Mouse (Mus musculus) CH12.LX (cell line): Measurements from ENCODE around the gene Rgl1. TPM values are rescaled to one million over a fixed set of nuclear protein-coding genes. Genes with fewer than 3 reads are reported as not detected.

Experiments
- DNase-seq: peaks from one replicate; pipeline ENCODE4 v3.0.0-alpha.2; 2013; ENCODE audit errors: extremely low read depth
- H3K27ac ChIP-seq: 2 replicates; pipeline ENCODE4 v1.5.1; 2012; ENCODE audit warnings: low read depth, mild to moderate bottlenecking, control low read depth, moderate library complexity; ENCODE audit not compliant: insufficient read depth
- H3K27me3 ChIP-seq: replicated peaks from 2 replicates; pipeline ENCODE3; 2012; ENCODE audit warnings: inconsistent platforms
- H3K36me3 ChIP-seq, 2 experiments: replicated peaks in 1 of 2; 2 replicates each; pipeline versions ENCODE3 to v1.6.1; 2012; ENCODE audit warnings: inconsistent platforms in 1 of 2, low read length in 1 of 2, mild to moderate bottlenecking in 1 of 2, mixed read lengths in 1 of 2, moderate library complexity in 1 of 2; ENCODE audit not compliant: control insufficient read depth in 1 of 2, insufficient read depth in 1 of 2
- H3K4me1 ChIP-seq, 2 experiments: 2 replicates each; pipeline ENCODE4 v1.6.1; 2012; ENCODE audit warnings: inconsistent platforms in 1 of 2, moderate library complexity in 1 of 2; ENCODE audit not compliant: insufficient read depth in 2 of 2, control insufficient read depth in 1 of 2
- H3K4me2 ChIP-seq: 2 replicates; pipeline ENCODE4 v1.6.1; 2012; ENCODE audit warnings: low read depth, mild to moderate bottlenecking, control low read depth; ENCODE audit not compliant: poor library complexity, insufficient read depth, severe bottlenecking
- H3K4me3 ChIP-seq, 3 experiments: fragments of 150-350 bp in 1 of 3; sonication (generic) in 1 of 3; replicated peaks in 1 of 3; 2 replicates each; pipeline versions ENCODE3 to v1.5.1; 2011 to 2012; ENCODE audit warnings: low read depth in 2 of 3, low read length in 2 of 3, mild to moderate bottlenecking in 2 of 3, moderate library complexity in 2 of 3, control low read depth in 1 of 3, improper control_type of control experiment in 1 of 3, inconsistent platforms in 1 of 3, mixed read lengths in 1 of 3; ENCODE audit not compliant: poor library complexity in 1 of 3
- H3K79me2 ChIP-seq: replicated peaks from 2 replicates; pipeline ENCODE4 v1.6.1; 2012; ENCODE audit warnings: mild to moderate bottlenecking, moderate library complexity; ENCODE audit not compliant: control insufficient read depth, poor library complexity, insufficient read depth, severe bottlenecking; ENCODE audit errors: extremely low read depth
- H3K9ac ChIP-seq: 2 replicates; pipeline ENCODE4 v1.6.1; 2012; ENCODE audit warnings: low read depth, mild to moderate bottlenecking, control low read depth, moderate library complexity; ENCODE audit not compliant: insufficient read depth
- H3K9me3 ChIP-seq: replicated peaks from 2 replicates; pipeline ENCODE3; 2012; ENCODE audit warnings: low read length, inconsistent platforms, mixed read lengths
- BHLHE40 ChIP-seq: IDR thresholded peaks from 2 replicates; pipeline ENCODE4 v1.6.1; 2011; ENCODE audit warnings: mild to moderate bottlenecking, low read depth, low read length, improper control_type of control experiment
- CTCF ChIP-seq, 2 experiments: IDR thresholded peaks in 1 of 2; conservative IDR thresholded peaks in 1 of 2; 2 replicates each; pipeline ENCODE4 v1.5.1; 2011 to 2012; ENCODE audit warnings: low read depth in 2 of 2, low read length in 2 of 2, improper control_type of control experiment in 1 of 2, inconsistent platforms in 1 of 2, mild to moderate bottlenecking in 1 of 2, moderate library complexity in 1 of 2
- E2F4 ChIP-seq: IDR thresholded peaks from 2 replicates; pipeline ENCODE4 v1.6.1; 2011; ENCODE audit warnings: low read depth, low read length, improper control_type of control experiment; ENCODE audit not compliant: insufficient replicate concordance
- ELF1 ChIP-seq: IDR thresholded peaks from 2 replicates; pipeline ENCODE4 v1.6.1; 2014; ENCODE audit warnings: low read depth, mild to moderate bottlenecking, inconsistent platforms, low read length, improper control_type of control experiment
- HCFC1 ChIP-seq: IDR thresholded peaks from 2 replicates; pipeline ENCODE4 v1.6.1; 2012; ENCODE audit warnings: low read depth, mild to moderate bottlenecking, inconsistent platforms, low read length, improper control_type of control experiment
- IRF4 ChIP-seq: IDR thresholded peaks from 2 replicates; pipeline ENCODE4 v1.6.1; 2014; ENCODE audit warnings: low read depth, mild to moderate bottlenecking, inconsistent platforms, low read length, improper control_type of control experiment
- JUND ChIP-seq: conservative IDR thresholded peaks from 2 replicates; pipeline ENCODE4 v1.6.1; 2011; ENCODE audit warnings: low read depth, low read length, improper control_type of control experiment
- MAFK ChIP-seq: IDR thresholded peaks from 2 replicates; pipeline ENCODE4 v1.6.1; 2011; ENCODE audit warnings: low read length, improper control_type of control experiment; ENCODE audit not compliant: insufficient replicate concordance
- MEF2A ChIP-seq: IDR thresholded peaks from 2 replicates; pipeline ENCODE4 v1.6.1; 2014; ENCODE audit warnings: low read depth, mild to moderate bottlenecking, inconsistent platforms, low read length, improper control_type of control experiment, borderline replicate concordance
- POLR2A ChIP-seq: IDR thresholded peaks from 2 replicates; pipeline ENCODE4 v1.6.1; 2011; ENCODE audit warnings: low read depth, mild to moderate bottlenecking, improper control_type of control experiment, low read length
- RAD21 ChIP-seq: IDR thresholded peaks from 2 replicates; pipeline ENCODE4 v1.6.1; 2011; ENCODE audit warnings: low read depth, mild to moderate bottlenecking, low read length, improper control_type of control experiment, moderate library complexity
- TCF12 ChIP-seq: IDR thresholded peaks from 2 replicates; pipeline ENCODE4 v1.6.1; 2014; ENCODE audit warnings: low read depth, mild to moderate bottlenecking, inconsistent platforms, low read length, improper control_type of control experiment
- UBTF ChIP-seq: IDR thresholded peaks from 2 replicates; pipeline ENCODE4 v1.6.1; 2012; ENCODE audit warnings: low read depth, mild to moderate bottlenecking, inconsistent platforms, low read length, improper control_type of control experiment, moderate library complexity
- ZKSCAN1 ChIP-seq: IDR thresholded peaks from 2 replicates; pipeline ENCODE4 v1.6.1; 2012; ENCODE audit warnings: low read depth, inconsistent platforms, low read length, improper control_type of control experiment, borderline replicate concordance
- ZNF384 ChIP-seq: IDR thresholded peaks from 2 replicates; pipeline ENCODE4 v1.6.1; 2012; ENCODE audit warnings: low read depth, low read length, improper control_type of control experiment, inconsistent platforms
- dilution Hi-C: fragments of 300-500 bp; cut with MboI; formaldehyde crosslinking; loops from 2 replicates; pipeline ENCODE4 v1.14.3; 2020; ENCODE audit warnings: low sequenced_read_pairs; ENCODE audit not compliant: extremely low pct_unique_long_range_greater_than_20kb, extremely low pct_ligation_motif_present
- in situ Hi-C: fragments of 300-500 bp; cut with MboI; formaldehyde crosslinking; loops from 3 replicates; pipeline ENCODE4 v1.14.3; 2019; ENCODE audit warnings: low sequenced_read_pairs, low pct_ligation_motif_present, low pct_unique_long_range_greater_than_20kb, mixed read lengths
- polyA plus RNA-seq: library from polyadenylated mRNA; unstranded; fragments of >175 nt; gene quantifications from 2 replicates; pipeline ENCODE4 v1.2.1, GENCODE M21; 2012; ENCODE audit warnings: low read depth; ENCODE audit not compliant: insufficient read length
- total RNA-seq, 2 experiments: library from RNA; depleted of rRNA; stranded (reverse); fragments of 300-350 nt in 1 of 2; fragments of >200 nt in 1 of 2; gene quantifications; 2 replicates each; pipeline ENCODE4 v1.2.3; 2012 to 2014

Gene Rgl1
- total and polyA plus RNA-seq, 3 experiments = 0.25 to 1.7 (median 0.74) TPM

GRCm38 (mm10) chr1:152654851-152655250 is 111.3 kb downstream of the Rgl1 start:
- Histone ChIP-seq H3K79me2 (no peaks in the 10 kb centered on the region), H3K4me2 (no peak overlapping the region), H3K27me3 (no peaks in the 10 kb centered on the region), H3K4me1 (no peaks in the 10 kb centered on the region), H3K4me3 (no peak overlapping the region), H3K9ac (no peak overlapping the region), H3K9me3 (no peaks in the 10 kb centered on the region), H3K36me3 (no peaks in the 10 kb centered on the region), H3K27ac (no peak overlapping the region)
- DNase-seq = no peak
- dilution Hi-C loops (no loop called here), in situ Hi-C loops (no loop called here)
- TF ChIP-seq ELF1 (no peak), E2F4 (no peak), ZKSCAN1 (no peak), MEF2A (no peak), HCFC1 (no peak), TCF12 (no peak), MAFK (no peak), CTCF (conservative IDR thresholded peaks at IDR 0.05 in 1 of 2, IDR thresholded peaks at IDR 0.05 in 1 of 2; ENCODE audit: low read depth in 2 of 2, low read length in 2 of 2) (no peak)

GRCm38 (mm10) chr1:152651495-152651874 is 114.7 kb downstream of the Rgl1 start:
- no peaks in the 10 kb centered on the region for H3K36me3 ChIP-seq
- no peak overlapping the region for H3K9ac ChIP-seq
- in situ Hi-C loops = no loop called here
- TF ChIP-seq ZNF384 = no peak
- TF ChIP-seq BHLHE40 = no peak
- TF ChIP-seq MEF2A = no peak
- TF ChIP-seq RAD21 = no peak
- TF ChIP-seq ZKSCAN1 = no peak
- no peak for TF ChIP-seq E2F4
- no peak for TF ChIP-seq JUND
- TF ChIP-seq UBTF = no peak
- TF ChIP-seq MAFK = no peak
- no peak for TF ChIP-seq IRF4
- no peak for TF ChIP-seq POLR2A
- no peak overlapping the region for H3K4me3 ChIP-seq
- no peak for DNase-seq
- H3K27me3 ChIP-seq = no peaks in the 10 kb centered on the region
- no peak overlapping the region for H3K27ac ChIP-seq
- H3K79me2 ChIP-seq = no peaks in the 10 kb centered on the region
- H3K9me3 ChIP-seq = no peaks in the 10 kb centered on the region
- no peak overlapping the region for H3K4me2 ChIP-seq
- H3K4me1 ChIP-seq = no peaks in the 10 kb centered on the region
- dilution Hi-C loops = no loop called here
